Mouse (Mus musculus): ENCODE results near the gene Plxna2.

DNA sequence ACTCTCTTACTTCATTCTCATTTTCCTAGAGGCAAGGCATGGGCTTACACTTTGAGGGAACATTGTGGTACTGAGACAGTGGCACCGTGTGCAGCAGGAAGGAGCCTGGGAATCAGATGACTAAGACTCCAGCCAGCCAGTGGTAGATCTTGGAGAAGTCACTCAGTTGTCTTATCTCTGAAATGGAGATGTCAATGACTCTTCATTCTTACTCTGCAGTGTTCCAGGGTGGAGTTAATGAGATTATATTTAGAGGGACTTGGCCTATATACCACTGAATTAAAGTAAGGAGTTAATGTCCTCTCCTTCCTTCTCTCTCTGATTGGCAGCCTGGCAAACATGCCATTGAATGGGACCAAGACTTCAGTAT is 54.5 kb downstream of the Plxna2 start:
- TF ChIP-seq POLR2A (IDR thresholded peaks at IDR 0.05; ENCODE audit: extremely low read depth, insufficient read depth, low read length), result no peak
- no peak for TF ChIP-seq CTCF (IDR thresholded peaks at IDR 0.05; ENCODE audit: extremely low read depth, insufficient read depth, low read length)

Measured in cortical plate, adult 2 months (tissue).